Mouse (Mus musculus) gastrocnemius, adult 2 months (tissue): ENCODE results near the gene 4933415F23Rik. TPM values are rescaled to one million over a fixed set of nuclear protein-coding genes. Genes with fewer than 3 reads are reported as not detected.
"Not testable (repeated sequence)": the region's sequence is repeated elsewhere in the genome, so short reads cannot be mapped to it uniquely, and the experiment has no call there.

Experiments used
- DNase-seq: peaks from one replicate; pipeline ENCODE4 v3.0.0; 2022
- H3K27ac ChIP-seq: fragments of 200-600 bp; 2 replicates; pipeline ENCODE4 v1.8.1; 2022; ENCODE audit warnings: mild to moderate bottlenecking
- H3K4me3 ChIP-seq: fragments of 200-600 bp; 2 replicates; pipeline ENCODE4 v1.8.1; 2022; ENCODE audit warnings: mild to moderate bottlenecking, moderate library complexity
- CTCF ChIP-seq: fragments of 200-600 bp; IDR thresholded peaks from 2 replicates; pipeline ENCODE4 v1.8.1; 2022; ENCODE audit warnings: antibody characterized with exemption, mild to moderate bottlenecking, moderate library complexity
- intact Hi-C: fragments of 180-260 bp; cut with DNase I; formaldehyde crosslinking; loops from one replicate; pipeline ENCODE4 v1.15.1; 2025
- long read RNA-seq, 2 experiments: library from polyadenylated mRNA; stranded (forward); transcript quantifications; one replicate each; pipeline ENCODE4 v2.0.0; 2021
- total RNA-seq, 2 experiments: library from RNA; stranded (reverse); gene quantifications; 2 replicates each; pipeline ENCODE4 v1.2.3; 2021

Gene 4933415F23Rik
- 1 to 10 TPM; 2.3 to 4.8 TPM for total RNA-seq
- long read RNA-seq, experiment 1, partial matches to known transcripts = 0 of 1 reads
- long read RNA-seq, experiment 1, other reads (novel, unspliced or antisense) = 0 of 1 reads
- long read RNA-seq, experiment 2 = 0 reads

DNA sequence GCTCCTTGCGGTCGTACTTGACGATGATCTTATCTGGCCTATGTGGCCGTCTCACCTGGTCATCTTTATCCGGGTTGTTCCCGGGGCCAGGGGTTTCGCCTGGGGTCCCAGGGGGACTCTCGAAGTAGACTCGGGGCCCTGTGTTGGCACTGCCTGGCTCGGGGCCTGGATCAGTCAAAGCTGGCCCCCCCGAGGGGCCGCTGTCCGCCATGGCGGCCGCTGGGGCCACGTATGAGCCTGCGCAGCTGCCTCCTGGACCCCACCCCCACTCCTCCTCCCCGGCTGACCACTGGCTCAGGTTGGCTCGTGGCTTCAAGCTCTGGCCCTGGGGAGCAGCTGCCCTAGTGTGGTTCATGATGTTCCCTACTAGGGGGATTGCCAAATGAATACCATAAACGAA, at the start of gene 4933415F23Rik:
TSS of gene 4933415F23Rik (minus strand) at position 233 of the 400 bp plus-strand sequence.
- no peak within 1 kb of the TSS for H3K4me3 ChIP-seq
- intact Hi-C loops = no loop called here
- no peak for TF ChIP-seq CTCF
- no peak for DNase-seq
- H3K27ac ChIP-seq = no peak within 1 kb of the TSS

DNA sequence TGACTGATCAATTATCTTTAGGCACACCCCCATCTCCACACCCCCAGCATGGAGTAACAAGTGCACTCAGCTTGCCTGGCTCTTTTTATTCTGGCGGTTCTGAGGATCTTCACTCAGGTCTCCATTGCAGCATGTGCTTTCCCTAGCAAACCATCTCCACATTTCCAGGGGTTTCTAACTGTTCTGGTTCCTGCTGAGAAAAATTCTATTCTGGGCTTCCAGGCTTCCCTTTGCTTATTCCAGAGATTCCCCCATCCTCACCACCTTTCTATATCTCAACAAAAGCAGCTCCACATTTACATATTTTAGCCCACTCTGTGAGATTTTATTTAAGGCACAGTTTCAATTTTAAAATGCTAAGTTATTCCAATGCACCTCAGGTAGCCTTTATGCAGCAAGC, 49.7 kb upstream of the 4933415F23Rik start:
- intact Hi-C loops = no loop called here
- DNase-seq = no peak
- no peak overlapping the region for H3K27ac ChIP-seq
- H3K4me3 ChIP-seq = no peak overlapping the region
- no peak for TF ChIP-seq CTCF

DNA sequence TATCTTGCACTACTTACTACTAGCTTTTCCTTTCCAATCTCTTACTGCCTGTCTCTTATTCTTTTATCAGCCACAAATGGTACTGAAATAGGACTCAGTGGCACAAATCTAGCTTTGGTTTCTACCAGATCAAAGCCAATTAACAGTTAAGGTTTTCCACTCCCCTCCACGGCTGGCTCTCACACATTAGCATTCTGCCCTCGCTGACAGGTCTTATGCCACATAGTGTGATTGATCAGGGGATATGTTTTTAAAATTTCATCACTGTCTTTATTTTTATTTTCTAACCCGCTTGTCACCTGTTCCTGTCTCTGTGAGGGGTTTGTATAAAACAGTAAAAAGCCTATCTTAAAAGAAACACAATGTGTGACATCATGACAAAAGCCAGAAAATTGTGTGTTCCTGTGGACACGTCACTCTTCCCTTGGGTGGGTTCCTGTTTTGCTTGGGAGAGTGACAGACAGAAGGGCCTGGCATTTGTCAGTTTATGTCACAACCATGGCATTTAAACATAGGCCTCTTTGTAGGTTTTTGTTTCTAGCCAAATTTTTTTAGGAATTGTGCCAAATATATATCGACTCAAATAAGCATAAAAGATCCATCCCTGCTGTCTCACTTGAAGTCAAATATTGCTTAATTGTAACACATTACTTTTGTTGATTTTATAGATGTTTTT, 44.3 kb upstream of the 4933415F23Rik start:
- no peak for TF ChIP-seq CTCF
- Histone ChIP-seq H3K4me3 (no peak overlapping the region), H3K27ac (no peak overlapping the region)
- intact Hi-C loops = no loop called here
- no peak for DNase-seq

DNA sequence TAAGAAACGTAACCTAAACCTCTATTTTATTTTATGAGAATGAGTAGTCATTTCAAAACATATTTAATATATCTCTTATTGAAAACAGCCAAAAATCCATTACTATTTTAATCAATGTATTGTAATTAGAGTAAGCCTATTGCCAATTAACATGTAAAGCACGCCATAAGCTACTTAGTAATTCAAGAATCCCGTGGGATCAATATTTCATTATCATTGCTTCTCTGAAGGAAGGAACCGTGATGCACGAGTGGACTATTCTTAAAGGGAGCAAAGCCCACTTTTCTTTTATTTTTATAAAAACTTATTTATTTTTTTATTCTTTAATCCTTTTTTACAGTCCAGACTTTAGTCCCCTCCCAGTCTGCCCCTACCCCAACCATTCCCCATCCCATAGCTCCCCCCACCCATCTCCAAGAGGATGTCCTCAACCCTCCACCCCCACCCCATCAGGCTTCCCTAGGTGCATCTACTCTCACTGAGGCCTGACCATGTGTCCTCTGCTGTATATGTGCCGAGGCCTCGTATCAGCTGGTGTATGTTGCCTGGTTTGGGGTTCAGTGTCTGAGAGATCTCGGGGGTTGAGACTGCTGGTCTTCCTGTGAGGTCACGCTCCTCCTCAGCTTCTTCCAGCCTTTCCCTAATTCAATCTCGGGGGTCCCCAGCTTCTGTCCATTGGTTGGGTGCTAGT, 39.2 kb upstream of the 4933415F23Rik start:
- intact Hi-C loops = loop anchor here (5.0 kb wide), 1 partner anchor 539 kb away; no protein-coding TSS in a partner anchor
- DNase-seq = no peak
- no peak for TF ChIP-seq CTCF
- Histone ChIP-seq H3K27ac (no peak overlapping the region), H3K4me3 (no peak overlapping the region)

DNA sequence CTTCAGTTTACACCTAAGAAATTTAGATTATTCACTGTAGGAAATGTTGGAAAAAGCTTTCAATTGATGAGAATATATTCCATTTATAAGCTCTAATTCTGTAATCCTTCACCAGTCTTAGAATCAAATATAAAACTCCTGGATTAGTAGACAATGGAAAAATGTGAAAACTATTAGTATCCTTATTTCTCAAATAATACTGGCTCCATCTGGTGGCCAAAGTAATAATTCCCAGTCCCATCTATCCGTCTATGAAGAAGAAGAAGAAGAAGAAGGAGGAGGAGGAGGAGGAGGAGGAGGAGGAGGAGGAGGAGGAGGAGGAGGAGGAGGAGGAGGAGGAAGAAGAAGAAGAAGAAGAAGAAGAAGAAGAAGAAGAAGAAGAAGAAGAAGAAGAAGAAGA, 38.5 kb upstream of the 4933415F23Rik start:
- not testable (repeated sequence) for H3K4me3 ChIP-seq, H3K27ac ChIP-seq, DNase-seq
- intact Hi-C loops = loop anchor here (5.0 kb wide), 1 partner anchor 538 kb away; no protein-coding TSS in a partner anchor
- TF ChIP-seq CTCF = peak; percentile 55

DNA sequence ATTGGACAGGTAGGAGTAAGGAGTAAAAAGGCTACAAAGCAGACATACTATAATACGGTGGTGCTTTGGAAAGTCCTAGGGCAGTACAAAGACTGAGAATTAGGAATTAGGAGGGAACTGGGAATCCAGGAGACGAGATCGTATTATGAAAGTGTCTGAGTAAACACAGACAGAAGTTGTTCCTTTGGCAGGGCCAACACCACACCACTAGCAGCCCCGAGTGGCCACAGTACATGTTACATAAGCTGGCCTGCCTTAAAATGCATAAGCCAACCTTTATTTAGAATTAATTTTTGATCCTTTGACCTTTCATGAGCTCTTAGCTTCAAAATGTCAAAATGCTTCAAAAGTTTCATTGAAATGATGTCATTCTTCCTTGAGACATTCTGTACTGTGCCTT, 18.8 kb upstream of the 4933415F23Rik start:
- intact Hi-C loops = no loop called here
- TF ChIP-seq CTCF = no peak
- Histone ChIP-seq H3K4me3 (no peak overlapping the region), H3K27ac (peak overlapping the region; percentile 65)
- DNase-seq = no peak

DNA sequence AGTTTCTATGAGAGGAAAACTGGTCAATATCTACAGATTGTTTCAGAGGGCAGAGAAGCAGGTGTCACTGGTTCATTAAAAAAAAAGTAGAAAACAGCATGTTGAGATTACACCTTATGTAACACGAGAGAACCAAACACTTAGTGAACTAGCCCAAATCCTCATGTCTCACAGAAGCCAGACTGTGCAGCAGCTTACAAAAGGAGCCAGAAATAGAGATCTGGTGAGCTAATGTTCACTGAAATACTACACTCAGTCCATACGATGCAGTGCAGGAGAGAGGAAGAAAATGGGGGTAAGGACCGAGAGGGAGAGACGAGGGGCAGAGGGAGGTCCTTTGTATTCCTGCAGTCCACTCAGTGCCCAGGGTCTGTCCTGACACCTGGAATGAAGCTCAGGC, 17.4 kb upstream of the 4933415F23Rik start:
- peak overlapping the region; percentile 65 for H3K27ac ChIP-seq
- DNase-seq = no peak
- no peak overlapping the region for H3K4me3 ChIP-seq
- no peak for TF ChIP-seq CTCF
- intact Hi-C loops = no loop called here

DNA sequence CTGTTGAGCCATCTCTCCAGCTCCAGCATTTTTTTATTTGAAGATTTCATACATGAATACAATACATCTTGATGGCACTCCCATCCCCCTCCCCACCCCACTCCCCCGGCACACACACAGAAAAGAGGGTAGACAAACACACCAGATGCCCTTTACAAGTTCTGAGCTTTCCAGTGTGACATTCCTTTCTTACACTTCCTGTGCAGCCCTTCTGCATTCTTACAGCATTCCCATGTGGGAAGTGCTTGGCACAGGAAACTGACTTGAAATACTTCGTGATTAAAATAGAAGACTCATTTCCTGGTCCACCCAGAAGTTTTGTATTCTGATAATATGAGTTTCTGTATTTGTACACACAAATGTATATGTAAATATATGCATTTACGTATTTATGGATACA, 15.4 kb upstream of the 4933415F23Rik start:
- intact Hi-C loops = no loop called here
- peak; percentile 19 for DNase-seq
- H3K27ac ChIP-seq = peak overlapping the region; percentile 52
- TF ChIP-seq CTCF = no peak
- no peak overlapping the region for H3K4me3 ChIP-seq

DNA sequence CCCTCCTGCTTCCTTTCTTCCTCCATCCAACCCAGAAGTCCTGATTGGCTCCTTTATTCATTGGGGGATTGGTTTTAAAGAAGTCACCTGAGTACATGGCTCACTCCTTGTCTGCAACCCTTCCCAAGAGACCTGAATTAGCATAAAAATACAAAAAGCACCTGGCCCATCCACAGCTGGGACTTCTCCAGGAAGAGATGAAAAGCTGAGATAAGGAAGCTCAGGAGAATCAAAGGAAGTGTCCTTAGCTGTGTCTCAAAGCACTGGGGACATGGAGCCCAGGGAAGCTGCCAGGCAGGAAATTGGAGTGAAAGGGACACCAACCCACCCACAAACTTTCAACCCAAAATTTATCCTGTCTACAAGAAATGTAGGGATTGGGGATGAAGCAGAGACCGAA, 7.1 kb upstream of the 4933415F23Rik start:
- no peak overlapping the region for H3K4me3 ChIP-seq
- intact Hi-C loops = no loop called here
- no peak for TF ChIP-seq CTCF
- no peak for DNase-seq
- no peak overlapping the region for H3K27ac ChIP-seq

DNA sequence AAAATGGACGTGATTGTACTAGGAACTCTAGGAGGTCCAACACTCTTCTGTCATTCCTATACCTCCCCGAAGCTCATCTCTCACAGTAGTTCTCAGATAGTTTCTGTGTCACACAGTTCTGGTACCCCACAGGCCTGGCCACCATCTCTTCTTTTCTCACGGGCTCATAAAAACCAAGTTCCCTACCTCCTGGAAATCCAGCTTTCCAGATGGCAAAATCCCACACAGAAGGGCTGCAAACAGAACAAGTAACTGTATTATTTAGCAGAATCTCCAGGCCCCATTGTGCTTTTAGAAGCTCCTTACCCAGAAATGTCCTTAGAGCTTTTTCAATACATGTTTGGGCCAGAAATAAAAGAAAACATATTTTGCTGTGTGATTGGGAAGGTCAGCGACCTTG, 828 bp upstream of the 4933415F23Rik start:
- Histone ChIP-seq H3K27ac (no peak overlapping the region), H3K4me3 (no peak overlapping the region)
- intact Hi-C loops = no loop called here
- no peak for DNase-seq
- TF ChIP-seq CTCF = no peak

DNA sequence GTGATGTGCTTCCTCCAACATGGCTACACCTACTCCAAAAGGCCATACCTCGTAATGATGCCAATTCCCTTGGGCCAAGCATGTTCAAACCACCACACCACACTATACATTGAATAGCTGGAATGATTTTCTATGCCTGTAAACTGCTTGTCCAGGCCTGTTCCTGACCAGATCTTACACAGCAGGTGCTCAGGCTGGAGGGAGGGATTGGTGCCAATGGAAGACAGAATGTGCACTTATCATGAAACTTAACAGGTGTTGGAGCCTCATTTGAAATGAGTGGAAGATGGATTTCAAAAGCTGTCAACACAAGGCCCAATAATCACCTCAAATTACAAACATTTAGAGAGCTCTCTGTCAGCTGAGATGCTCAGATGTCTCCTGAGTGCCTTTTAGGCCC, 2.3 kb downstream of the 4933415F23Rik start:
- no peak for DNase-seq
- intact Hi-C loops = no loop called here
- no peak for TF ChIP-seq CTCF

DNA sequence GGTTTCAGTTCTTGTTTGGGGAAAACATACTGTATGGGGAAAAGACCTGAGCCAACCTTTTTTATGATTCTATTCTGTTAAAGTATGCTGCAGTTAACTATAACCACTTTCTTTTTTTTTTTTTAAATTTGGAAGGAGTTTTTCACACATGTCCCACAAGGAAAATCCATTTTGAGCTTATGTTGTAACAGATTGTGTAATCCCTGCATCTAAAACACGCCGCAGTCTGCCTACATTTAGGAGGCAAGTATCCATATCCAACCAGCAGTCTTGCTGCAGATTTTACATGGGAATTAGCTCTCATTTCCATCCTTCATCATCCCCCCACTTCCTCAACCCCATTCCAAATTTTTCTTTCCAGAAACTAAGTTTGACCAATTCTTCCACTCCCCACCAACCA, 3.6 kb downstream of the 4933415F23Rik start:
- intact Hi-C loops = no loop called here
- H3K27ac ChIP-seq = no peak overlapping the region
- TF ChIP-seq CTCF = no peak
- DNase-seq = no peak
- no peak overlapping the region for H3K4me3 ChIP-seq

More for the DNA sequence above, 2.3 kb downstream of the 4933415F23Rik start:
- Histone ChIP-seq H3K27ac (no peak overlapping the region), H3K4me3 (no peak overlapping the region)

DNA sequence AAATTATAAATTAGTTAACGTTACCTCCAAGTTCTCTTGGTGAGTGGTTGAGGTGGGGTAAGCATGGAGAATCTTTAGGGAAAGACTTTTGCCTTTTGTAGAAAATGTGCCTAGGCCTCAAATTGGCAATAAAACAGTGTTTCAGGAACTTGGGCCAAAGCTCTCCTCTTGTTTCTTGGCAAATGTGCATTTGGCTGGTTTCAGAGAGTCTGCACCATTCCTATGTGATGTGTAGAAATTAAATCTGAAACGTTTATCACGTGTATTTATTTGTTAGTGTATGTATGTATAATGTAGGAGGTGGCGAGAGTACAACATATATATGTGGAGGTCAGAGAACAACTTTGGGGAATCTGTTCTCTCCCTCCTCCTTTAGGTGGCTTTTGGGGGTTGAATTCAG, 4.1 kb downstream of the 4933415F23Rik start:
- no peak for TF ChIP-seq CTCF
- intact Hi-C loops = no loop called here
- Histone ChIP-seq H3K27ac (no peak overlapping the region), H3K4me3 (no peak overlapping the region)
- DNase-seq = no peak

DNA sequence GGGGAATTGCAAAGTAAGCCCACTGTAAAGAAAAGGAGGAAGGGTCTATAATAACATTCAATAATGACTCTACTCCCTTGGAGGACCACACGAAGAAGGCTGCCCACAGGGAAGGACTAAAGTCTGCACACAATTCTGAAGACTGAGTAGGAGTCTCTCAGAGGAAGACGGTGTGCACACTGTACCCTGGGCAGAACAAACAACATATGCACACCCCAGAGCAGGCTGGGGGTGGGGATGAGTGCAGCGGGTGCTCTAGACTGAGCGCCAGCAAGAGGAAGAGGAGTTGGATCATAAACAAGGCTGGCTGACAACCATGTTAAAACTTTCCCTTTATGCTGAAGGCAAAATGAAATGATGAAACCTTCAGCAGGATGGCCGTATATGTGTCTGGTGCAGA, 34.3 kb downstream of the 4933415F23Rik start:
- no peak overlapping the region for H3K27ac ChIP-seq
- intact Hi-C loops = no loop called here
- TF ChIP-seq CTCF = no peak
- H3K4me3 ChIP-seq = no peak overlapping the region
- no peak for DNase-seq
